Mouse (Mus musculus) liver, postnatal 0 days (tissue): ENCODE measurements around the gene Sat1. TPM values are rescaled to one million over a fixed set of nuclear protein-coding genes. Genes with fewer than 3 reads are reported as not detected.

Experiments used
- ATAC-seq: fragments of 200-750 bp; cut with Nextera tagmentation; 2 replicates; pipeline ENCODE4 v1.8.0; 2017; ENCODE audit warnings: mild to moderate bottlenecking, moderate library complexity
- DNase-seq: peaks from one replicate; pipeline ENCODE4 v3.0.0-alpha.2; 2016
- H3K27ac ChIP-seq: fragments of 300-500 bp; sonication (generic); 2 replicates; pipeline ENCODE4 v1.5.1; 2014; ENCODE audit warnings: antibody characterized with exemption, moderate library complexity, mild to moderate bottlenecking, low read depth
- H3K27me3 ChIP-seq: fragments of 300-500 bp; sonication (generic); 2 replicates; pipeline ENCODE4 v1.6.1; 2014; ENCODE audit warnings: low read length, control low read depth, mixed read lengths; ENCODE audit not compliant: insufficient read depth
- H3K36me3 ChIP-seq: fragments of 300-500 bp; sonication (generic); replicated peaks from 2 replicates; pipeline ENCODE4 v1.6.1; 2014; ENCODE audit warnings: mild to moderate bottlenecking, control low read depth, low read length, moderate library complexity, mixed read lengths; ENCODE audit not compliant: insufficient read depth
- H3K4me1 ChIP-seq: fragments of 300-500 bp; sonication (generic); 2 replicates; pipeline ENCODE4 v1.6.1; 2014; ENCODE audit warnings: antibody characterized with exemption, mild to moderate bottlenecking, control low read depth; ENCODE audit not compliant: insufficient read depth
- H3K4me2 ChIP-seq: fragments of 300-500 bp; sonication (generic); 2 replicates; pipeline ENCODE4 v1.6.1; 2014; ENCODE audit warnings: low read depth, mild to moderate bottlenecking, low read length, moderate library complexity, mixed read lengths
- H3K4me3 ChIP-seq: fragments of 300-500 bp; sonication (generic); 2 replicates; pipeline ENCODE4 v1.5.1; 2014; ENCODE audit warnings: low read depth, low read length
- H3K9ac ChIP-seq: fragments of 300-500 bp; sonication (generic); replicated peaks from 2 replicates; pipeline ENCODE4 v1.6.1; 2014; ENCODE audit warnings: mild to moderate bottlenecking, moderate library complexity
- H3K9me3 ChIP-seq: fragments of 300-500 bp; sonication (generic); 2 replicates; pipeline ENCODE4 v1.6.1; 2016; ENCODE audit warnings: mild to moderate bottlenecking, control low read depth, low read length, mixed read lengths
- CTCF ChIP-seq: sonication (generic); IDR thresholded peaks from 2 replicates; pipeline ENCODE4 v1.5.1; 2016; ENCODE audit warnings: antibody characterized with exemption, low read depth
- EP300 ChIP-seq: IDR thresholded peaks from 2 replicates; pipeline ENCODE4 v1.6.1; 2016; ENCODE audit warnings: antibody characterized with exemption, low read depth, mild to moderate bottlenecking
- WGBS: fragments of 180-500 bp; shearing (Covaris S2); extraction: QIAGEN DNeasy Blood & Tissue Kit; methylation state at CpG from one replicate; pipeline ENCODE4 v1.1.7; 2014; ENCODE audit not compliant: insufficient replicate concordance; 5-methylcytosine and 5-hydroxymethylcytosine counted together
- polyA plus RNA-seq: library from polyadenylated mRNA; unstranded; fragments of >200 nt; fragmentation: Nextera tagmentation; extraction: Ambion mirVana; gene quantifications from 2 replicates; pipeline ENCODE4 v1.2.1, GENCODE M21; 2015

Gene Sat1
- polyA plus RNA-seq, 1 experiment from 2014 or later: 179 TPM

DNA sequence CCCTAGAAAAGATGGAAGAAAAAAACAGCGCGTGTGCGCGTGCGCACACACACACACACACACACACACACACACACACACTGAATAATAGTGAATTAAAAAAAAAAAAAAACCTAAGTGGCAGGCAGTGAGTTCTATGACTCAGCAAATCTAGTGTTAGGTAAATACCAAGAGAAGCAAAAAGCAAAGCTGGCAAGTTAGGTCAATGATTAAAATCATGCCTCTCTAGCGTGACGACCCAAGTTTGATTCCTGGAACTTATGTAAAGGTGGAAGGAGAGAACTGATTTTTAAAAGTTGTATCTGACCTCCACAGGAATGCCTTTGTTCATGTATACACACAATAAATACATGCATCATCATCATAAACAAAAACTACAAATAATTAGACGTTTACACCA is 46.4 kb downstream of the Sat1 start:
- no peak overlapping the region for H3K27ac ChIP-seq
- H3K4me1 ChIP-seq: no peaks in the 10 kb centered on the region
- H3K27me3 ChIP-seq: no peaks in the 10 kb centered on the region
- WGBS: 89% methylated on average over 8 of the region's 8 CpGs
- ATAC-seq: no peak
- H3K9ac ChIP-seq: no peak overlapping the region
- no peaks in the 10 kb centered on the region for H3K36me3 ChIP-seq
- H3K4me2 ChIP-seq: no peak overlapping the region
- DNase-seq: no peak
- H3K9me3 ChIP-seq: no peaks in the 10 kb centered on the region
- H3K4me3 ChIP-seq: no peak overlapping the region
- TF ChIP-seq EP300: no peak
- TF ChIP-seq CTCF: no peak

DNA sequence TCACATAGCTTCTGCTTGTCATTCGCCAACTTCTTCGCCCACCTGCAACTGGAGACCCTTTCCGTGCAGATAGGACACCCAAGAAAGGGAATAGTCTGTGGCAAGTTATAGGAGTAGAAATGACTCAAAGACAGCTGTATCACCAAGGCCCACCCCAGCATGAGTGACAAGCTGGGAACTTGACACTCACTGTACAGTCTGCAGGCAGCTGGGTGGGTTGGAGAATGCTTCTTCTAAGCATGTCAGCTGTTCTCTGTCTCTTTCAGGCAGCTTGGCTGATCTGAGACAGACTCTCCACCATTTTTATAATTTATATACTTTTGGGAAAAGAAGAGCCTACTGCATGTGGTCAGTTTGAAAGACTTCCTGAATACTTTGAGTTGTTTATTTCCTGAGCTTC is 48.6 kb downstream of the Sat1 start:
- Histone ChIP-seq H3K4me3 (no peak overlapping the region), H3K27ac (no peak overlapping the region), H3K27me3 (no peaks in the 10 kb centered on the region), H3K36me3 (no peaks in the 10 kb centered on the region), H3K4me2 (no peak overlapping the region), H3K4me1 (no peaks in the 10 kb centered on the region), H3K9me3 (no peaks in the 10 kb centered on the region), H3K9ac (no peak overlapping the region)
- no peak for DNase-seq
- no peak for ATAC-seq
- WGBS: 83% methylated on average over 3 of the region's 3 CpGs
- TF ChIP-seq EP300 (no peak), CTCF (no peak)

GRCm38 (mm10) chrX:155166313-155166712 is 49.9 kb downstream of the Sat1 start:
- Histone ChIP-seq H3K36me3 (no peaks in the 10 kb centered on the region), H3K9ac (no peak overlapping the region), H3K27me3 (no peaks in the 10 kb centered on the region), H3K9me3 (no peaks in the 10 kb centered on the region), H3K4me3 (no peak overlapping the region), H3K4me1 (no peaks in the 10 kb centered on the region), H3K4me2 (no peak overlapping the region), H3K27ac (no peak overlapping the region)
- no peak for ATAC-seq
- DNase-seq: no peak
- 59% methylated on average over 2 of the region's 2 CpGs for WGBS
- TF ChIP-seq CTCF (no peak), EP300 (no peak)

DNA sequence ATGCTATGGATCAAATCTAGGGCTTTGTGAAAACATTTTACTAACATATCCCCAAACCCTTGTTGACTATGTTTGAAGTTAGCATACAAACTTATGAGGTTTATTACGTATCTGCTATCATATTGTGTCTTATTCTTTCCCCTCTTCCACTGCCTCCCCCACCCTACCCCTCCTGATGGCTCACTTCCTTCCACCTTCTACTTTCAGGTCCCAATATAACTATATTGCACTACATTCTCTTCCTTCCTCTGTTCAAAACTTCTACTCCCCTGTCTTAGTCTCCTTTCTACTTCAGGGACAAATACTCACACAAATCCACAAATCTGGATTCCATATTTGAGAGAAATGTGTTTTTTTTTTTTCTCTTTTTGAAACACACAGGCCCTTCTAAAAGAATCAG is 52.7 kb downstream of the Sat1 start:
- ATAC-seq (no peak), DNase-seq (no peak)
- Histone ChIP-seq H3K9ac (no peak overlapping the region), H3K4me2 (no peak overlapping the region), H3K27ac (no peak overlapping the region), H3K36me3 (no peaks in the 10 kb centered on the region), H3K27me3 (no peaks in the 10 kb centered on the region), H3K9me3 (no peaks in the 10 kb centered on the region), H3K4me1 (no peaks in the 10 kb centered on the region), H3K4me3 (no peak overlapping the region)
- no peak for TF ChIP-seq CTCF
- no peak for TF ChIP-seq EP300
- 44% methylated on average over 1 of the region's 1 CpGs for WGBS

Other genes with a start within 250 kb of the Sat1 start
- gene Magea8, start 220.6 kb downstream of the Sat1 start, polyA plus RNA-seq: not detected in 2 replicates
- not detected in 2 replicates for gene Magea5, start 153.3 kb downstream of the Sat1 start, polyA plus RNA-seq
- gene Magea1, start 126.7 kb downstream of the Sat1 start, polyA plus RNA-seq: not detected in 2 replicates
- gene Magea2, start 122.8 kb downstream of the Sat1 start, polyA plus RNA-seq: not detected in 2 replicates
- not detected in 2 replicates for gene Cldn34b2, start 88.0 kb downstream of the Sat1 start, polyA plus RNA-seq
- gene Acot9, start 46.0 kb upstream of the Sat1 start, polyA plus RNA-seq: 8.5 and 9.1 TPM in 2 replicates
- 234 and 235 TPM in 2 replicates for gene Prdx4, start 124.3 kb upstream of the Sat1 start, polyA plus RNA-seq